Mouse (Mus musculus) thymus, postnatal 14 days (tissue): ENCODE data around the gene Ccdc88b.
A peak's percentile ranks its signal among the peaks of the same experiment; 100 is the strongest.
"Not testable (repeated sequence)": the region's sequence is repeated elsewhere in the genome, so short reads cannot be mapped to it uniquely, and the experiment has no call there.

ENCODE experiments used
- DNase-seq: peaks from one replicate; pipeline ENCODE4 v3.0.0; 2021

The Ccdc88b gene

GRCm38 (mm10) chr19:6858031-6858430, at the start of gene Ccdc88b:
TSS of gene Ccdc88b (minus strand) at chr19:6858211.
- peak; percentile 92 for DNase-seq

GRCm38 (mm10) chr19:6907094-6907493, 49.1 kb upstream of the Ccdc88b start:
- DNase-seq = no peak

- no peak for DNase-seq
Measured at GRCm38 (mm10) chr19:6906199-6906598, 48.2 kb upstream of the Ccdc88b start.

GRCm38 (mm10) chr19:6905498-6906159, 47.6 kb upstream of the Ccdc88b start:
- DNase-seq = no peak

GRCm38 (mm10) chr19:6904846-6905245, 46.8 kb upstream of the Ccdc88b start:
- no peak for DNase-seq

GRCm38 (mm10) chr19:6903031-6903430, 45.0 kb upstream of the Ccdc88b start:
- DNase-seq = no peak

- DNase-seq = no peak
Measured at GRCm38 (mm10) chr19:6899641-6900040, 41.6 kb upstream of the Ccdc88b start.

- DNase-seq = not testable (repeated sequence)
Measured at GRCm38 (mm10) chr19:6895608-6896305, 37.7 kb upstream of the Ccdc88b start.

- no peak for DNase-seq
Measured at GRCm38 (mm10) chr19:6893731-6894451, 35.9 kb upstream of the Ccdc88b start.

- DNase-seq = no peak
Measured at GRCm38 (mm10) chr19:6892512-6892911, 34.5 kb upstream of the Ccdc88b start.

- no peak for DNase-seq
Measured at GRCm38 (mm10) chr19:6877965-6878364, 20.0 kb upstream of the Ccdc88b start.

GRCm38 (mm10) chr19:6876799-6877198, 18.8 kb upstream of the Ccdc88b start:
- no peak for DNase-seq

GRCm38 (mm10) chr19:6875834-6876233, 17.8 kb upstream of the Ccdc88b start:
- no peak for DNase-seq

- DNase-seq = no peak
Measured at GRCm38 (mm10) chr19:6874257-6874656, 16.2 kb upstream of the Ccdc88b start.

- no peak for DNase-seq
Measured at GRCm38 (mm10) chr19:6872701-6873100, 14.7 kb upstream of the Ccdc88b start.

- peak; percentile 79 for DNase-seq
Measured at GRCm38 (mm10) chr19:6871574-6872271, 13.7 kb upstream of the Ccdc88b start.

GRCm38 (mm10) chr19:6869355-6869754, 11.3 kb upstream of the Ccdc88b start:
- DNase-seq = peak; percentile 74

GRCm38 (mm10) chr19:6861451-6861850, 3.4 kb upstream of the Ccdc88b start:
- DNase-seq = no peak

- no peak for DNase-seq
Measured at GRCm38 (mm10) chr19:6860706-6861105, 2.7 kb upstream of the Ccdc88b start.

- no peak for DNase-seq
Measured at GRCm38 (mm10) chr19:6859971-6860370, 2.0 kb upstream of the Ccdc88b start.

- no peak for DNase-seq
Measured at GRCm38 (mm10) chr19:6859032-6859651, 1.1 kb upstream of the Ccdc88b start.

GRCm38 (mm10) chr19:6857391-6858005, 513 bp downstream of the Ccdc88b start:
- DNase-seq = peak; percentile 45
